Mouse (Mus musculus): Measurements from ENCODE around the gene Olfr699. TPM values are rescaled to one million over a fixed set of nuclear protein-coding genes. Genes with fewer than 3 reads are reported as not detected.
"Not testable (repeated sequence)": the region's sequence is repeated elsewhere in the genome, so short reads cannot be mapped to it uniquely, and the experiment has no call there.

Gene Olfr699
- polyA plus RNA-seq (2016; fragmentation: Nextera tagmentation; extraction: Ambion mirVana), result not detected in 2 replicates

DNA sequence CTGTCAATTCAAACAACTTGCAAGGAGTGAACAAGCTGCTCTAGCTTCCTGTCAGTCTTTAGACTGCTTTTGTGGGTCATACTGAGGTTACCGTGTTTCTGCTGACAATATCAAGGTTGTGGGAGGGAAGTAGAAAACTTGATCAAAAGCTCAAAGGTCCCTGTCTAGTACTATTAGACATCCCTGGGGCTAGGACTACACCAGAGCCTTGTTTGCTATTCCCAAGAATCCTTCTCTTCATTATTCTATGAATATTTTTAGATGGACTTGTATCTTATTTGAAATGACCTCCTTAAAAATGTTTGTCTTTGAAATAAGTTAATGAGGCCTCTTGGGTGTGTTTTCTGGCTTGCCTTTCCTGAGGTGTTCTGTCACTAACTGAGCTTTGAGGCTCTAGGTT, at the start of gene Olfr699:
Olfr699 (minus strand) TSS at position 101 of the 400 bp plus-strand sequence.
- no peak for ATAC-seq (ENCODE audit: insufficient number of reproducible peaks, insufficient read depth, low FRiP score, low TSS enrichment)
- H3K4me3 ChIP-seq, result no peak within 1 kb of the TSS
- H3K4me2 ChIP-seq (replicated peaks), result no peak within 1 kb of the TSS
- H3K27me3 ChIP-seq, result no peaks in the 10 kb centered on the region
- H3K9me3 ChIP-seq, result no peaks in the 10 kb centered on the region
- no peak within 1 kb of the TSS for H3K9ac ChIP-seq
- H3K4me1 ChIP-seq, result no peaks in the 10 kb centered on the region
- 79% methylated on average over 1 of the region's 1 CpGs for WGBS
- H3K36me3 ChIP-seq, result no peaks in the 10 kb centered on the region
- H3K27ac ChIP-seq, result no peak within 1 kb of the TSS

DNA sequence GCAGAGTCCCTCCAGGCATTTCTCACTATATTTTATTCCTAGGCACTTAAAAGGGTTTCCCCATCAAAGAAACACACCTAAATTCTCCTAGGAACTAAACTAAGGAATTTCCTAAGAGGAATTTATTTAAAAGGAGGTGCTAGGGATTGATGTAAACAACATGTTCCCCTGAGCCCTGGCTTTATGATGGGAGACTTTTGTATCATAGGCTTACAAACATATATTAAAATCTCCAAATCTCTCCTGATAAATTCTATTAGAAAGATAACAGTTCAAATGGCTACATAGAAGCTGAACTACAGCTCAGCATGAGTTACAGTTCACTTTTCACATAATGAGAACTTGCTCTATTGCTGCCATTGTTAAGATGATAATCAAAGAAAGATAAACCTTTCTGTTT, 40.8 kb upstream of the Olfr699 start, which contains the start of gene Olfr702:
Olfr702 (minus strand) TSS at position 101 of the 400 bp plus-strand sequence.
- H3K27me3 ChIP-seq, result no peaks in the 10 kb centered on the region
- no peaks in the 10 kb centered on the region for H3K4me1 ChIP-seq
- H3K4me3 ChIP-seq, result no peak within 1 kb of the TSS
- no peak within 1 kb of the TSS for H3K27ac ChIP-seq
- ATAC-seq (ENCODE audit: insufficient number of reproducible peaks, insufficient read depth, low FRiP score, low TSS enrichment), result no peak
- H3K9me3 ChIP-seq, result no peaks in the 10 kb centered on the region
- H3K9ac ChIP-seq, result no peak within 1 kb of the TSS
- H3K36me3 ChIP-seq, result no peaks in the 10 kb centered on the region
- no peak within 1 kb of the TSS for H3K4me2 ChIP-seq (replicated peaks)

DNA sequence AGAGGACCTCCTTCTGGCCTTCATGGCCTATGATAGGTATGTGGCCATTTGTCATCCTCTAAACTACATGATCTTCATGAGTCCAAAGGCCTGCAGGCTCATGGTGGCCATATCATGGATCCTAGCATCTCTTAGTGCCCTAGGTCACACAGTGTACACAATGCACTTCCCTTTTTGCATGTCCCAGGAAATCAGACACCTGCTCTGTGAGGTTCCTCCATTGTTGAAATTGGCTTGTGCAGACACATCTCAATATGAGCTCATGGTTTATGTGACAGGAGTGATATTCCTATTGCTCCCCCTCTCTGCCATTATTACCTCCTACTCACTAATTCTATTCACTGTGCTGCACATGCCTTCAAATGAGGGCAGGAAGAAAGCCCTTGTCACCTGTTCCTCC, 25.4 kb upstream of the Olfr699 start:
- H3K4me1 ChIP-seq, result no peaks in the 10 kb centered on the region
- H3K27me3 ChIP-seq, result no peaks in the 10 kb centered on the region
- no peak overlapping the region for H3K4me2 ChIP-seq (replicated peaks)
- H3K36me3 ChIP-seq, result no peaks in the 10 kb centered on the region
- no peak for ATAC-seq (ENCODE audit: insufficient number of reproducible peaks, insufficient read depth, low FRiP score, low TSS enrichment)
- no peak overlapping the region for H3K4me3 ChIP-seq
- no peaks in the 10 kb centered on the region for H3K9me3 ChIP-seq
- H3K9ac ChIP-seq, result no peak overlapping the region
- H3K27ac ChIP-seq, result no peak overlapping the region

DNA sequence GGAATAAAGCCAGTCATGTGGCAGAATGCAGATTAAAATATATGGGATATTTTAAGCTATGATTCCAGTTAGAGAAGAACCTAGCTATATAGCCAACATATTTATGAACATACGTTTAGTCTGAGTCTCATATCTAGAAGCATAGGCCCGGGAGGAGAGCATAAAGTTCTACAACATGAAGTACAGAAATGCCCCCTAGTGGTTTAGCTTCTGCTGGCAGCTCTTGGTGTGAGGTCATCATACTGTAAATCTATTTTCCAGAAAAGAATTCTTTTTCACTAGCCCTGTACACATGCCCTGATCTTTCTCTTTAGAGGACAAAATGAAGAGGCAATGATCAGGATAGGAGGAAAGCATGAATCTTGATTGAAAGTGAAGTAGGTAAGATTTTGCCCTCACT, 22.8 kb upstream of the Olfr699 start:
- H3K4me3 ChIP-seq, result no peak overlapping the region
- no peaks in the 10 kb centered on the region for H3K4me1 ChIP-seq
- H3K27ac ChIP-seq, result no peak overlapping the region
- H3K9me3 ChIP-seq, result no peaks in the 10 kb centered on the region
- ATAC-seq (ENCODE audit: insufficient number of reproducible peaks, insufficient read depth, low FRiP score, low TSS enrichment), result no peak
- H3K4me2 ChIP-seq (replicated peaks), result no peak overlapping the region
- no peaks in the 10 kb centered on the region for H3K36me3 ChIP-seq
- WGBS, result 68% methylated on average over 2 of the region's 2 CpGs
- no peaks in the 10 kb centered on the region for H3K27me3 ChIP-seq
- no peak overlapping the region for H3K9ac ChIP-seq

DNA sequence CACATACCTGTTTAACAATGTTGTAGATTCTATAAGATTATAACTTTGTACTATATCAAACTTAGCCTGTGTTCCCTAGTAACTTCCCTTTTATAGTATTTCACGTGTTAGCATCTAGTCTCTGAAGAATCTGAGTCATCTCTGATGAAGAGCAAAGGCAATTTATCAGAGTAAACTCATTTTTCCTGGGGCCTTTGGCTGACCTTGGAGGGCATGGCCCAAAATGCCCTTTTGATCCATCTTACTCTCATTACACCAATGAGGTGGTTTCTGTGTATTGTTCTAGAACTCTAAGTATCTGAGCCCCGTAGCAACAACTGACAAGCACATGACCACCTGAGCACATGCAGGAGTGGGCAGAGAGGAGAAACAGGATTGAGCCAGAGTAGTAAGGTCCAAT, 20.8 kb upstream of the Olfr699 start, which contains the start of gene Olfr701:
Olfr701 (plus strand) TSS at position 301 of the 400 bp plus-strand sequence.
- H3K4me2 ChIP-seq (replicated peaks), result no peak within 1 kb of the TSS
- no peak for ATAC-seq (ENCODE audit: insufficient number of reproducible peaks, insufficient read depth, low FRiP score, low TSS enrichment)
- WGBS, result 71% methylated on average over 2 of the region's 2 CpGs

DNA sequence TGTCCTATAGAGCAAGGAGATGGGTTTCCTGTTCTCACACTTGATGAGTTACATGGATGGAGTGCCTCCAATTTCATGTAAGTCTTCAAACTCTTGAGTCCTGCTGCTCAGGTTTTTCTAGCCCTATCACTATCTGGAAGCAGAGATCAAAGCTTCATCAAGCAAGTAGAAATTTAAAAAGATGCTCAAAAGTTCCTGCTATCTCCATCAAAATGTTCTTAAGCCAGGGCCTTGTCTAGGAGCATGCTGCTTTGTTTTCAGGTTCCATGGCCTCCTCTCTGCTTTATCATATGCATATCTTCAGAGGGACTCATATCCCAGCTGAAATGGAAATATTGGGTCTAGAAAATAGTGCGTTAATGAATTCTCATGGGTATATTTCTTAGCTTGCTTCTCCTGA, 15.7 kb upstream of the Olfr699 start, which contains the start of gene Olfr700:
Olfr700 (minus strand) TSS at position 101 of the 400 bp plus-strand sequence.
- no peak within 1 kb of the TSS for H3K27ac ChIP-seq
- H3K9ac ChIP-seq, result no peak within 1 kb of the TSS
- H3K36me3 ChIP-seq, result no peaks in the 10 kb centered on the region
- no peaks in the 10 kb centered on the region for H3K27me3 ChIP-seq
- no peak within 1 kb of the TSS for H3K4me2 ChIP-seq (replicated peaks)
- no peak for ATAC-seq (ENCODE audit: insufficient number of reproducible peaks, insufficient read depth, low FRiP score, low TSS enrichment)
- 79% methylated on average over 1 of the region's 1 CpGs for WGBS
- H3K4me3 ChIP-seq, result no peak within 1 kb of the TSS
- H3K4me1 ChIP-seq, result no peaks in the 10 kb centered on the region
- H3K9me3 ChIP-seq, result no peaks in the 10 kb centered on the region

More for the DNA sequence above, 20.8 kb upstream of the Olfr699 start, which contains the start of gene Olfr701:
- Histone ChIP-seq H3K27ac (no peak within 1 kb of the TSS), H3K27me3 (no peaks in the 10 kb centered on the region), H3K9ac (no peak within 1 kb of the TSS), H3K4me1 (no peaks in the 10 kb centered on the region), H3K4me3 (no peak within 1 kb of the TSS), H3K9me3 (no peaks in the 10 kb centered on the region), H3K36me3 (no peaks in the 10 kb centered on the region)

DNA sequence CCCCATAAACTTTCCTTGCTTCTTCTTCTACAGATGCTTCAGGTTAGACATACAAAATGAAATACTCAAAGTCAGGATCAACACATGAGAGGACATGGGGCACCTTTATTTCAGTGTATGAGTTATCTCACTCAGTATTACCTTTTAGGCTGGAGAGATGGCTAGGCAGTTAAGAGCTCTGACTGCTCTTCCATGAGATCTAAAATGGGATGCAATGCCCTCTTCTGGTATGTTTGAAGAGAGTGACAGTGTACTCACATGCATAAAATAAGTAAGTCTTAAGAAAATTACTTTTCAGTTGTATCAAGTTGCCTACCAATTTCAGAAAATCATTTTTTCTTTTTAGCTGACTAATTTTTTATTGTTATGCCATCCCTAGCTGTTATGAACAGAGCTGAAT, 4.7 kb downstream of the Olfr699 start:
- no peaks in the 10 kb centered on the region for H3K27me3 ChIP-seq
- no peaks in the 10 kb centered on the region for H3K9me3 ChIP-seq
- no peak overlapping the region for H3K27ac ChIP-seq
- no peaks in the 10 kb centered on the region for H3K36me3 ChIP-seq
- no peak for ATAC-seq (ENCODE audit: insufficient number of reproducible peaks, insufficient read depth, low FRiP score, low TSS enrichment)
- H3K4me3 ChIP-seq, result no peak overlapping the region
- no peaks in the 10 kb centered on the region for H3K4me1 ChIP-seq
- H3K4me2 ChIP-seq (replicated peaks), result no peak overlapping the region
- no peak overlapping the region for H3K9ac ChIP-seq

DNA sequence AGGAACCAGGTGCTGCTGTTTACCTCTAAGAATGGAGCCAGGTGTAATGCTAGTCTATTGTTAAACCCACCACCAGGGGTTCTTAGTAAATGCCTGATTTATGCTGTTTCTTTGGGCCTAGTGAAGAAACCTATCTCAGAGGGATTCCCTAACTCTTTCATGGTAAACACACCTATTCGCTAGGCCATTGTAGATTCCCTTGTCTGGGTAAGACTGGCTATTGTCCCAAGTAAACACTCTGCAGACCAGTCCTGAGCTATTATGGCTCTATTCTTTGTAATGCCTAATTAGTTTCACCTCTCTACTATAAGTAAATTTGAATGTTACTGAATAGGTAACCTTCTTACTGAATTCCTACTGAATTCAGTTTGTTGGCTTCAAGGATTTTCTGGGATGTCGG, 32.0 kb downstream of the Olfr699 start:
- not testable (repeated sequence) for ATAC-seq (ENCODE audit: insufficient number of reproducible peaks, insufficient read depth, low FRiP score, low TSS enrichment); H3K4me1 ChIP-seq; H3K27me3 ChIP-seq; H3K9ac ChIP-seq; H3K36me3 ChIP-seq; H3K27ac ChIP-seq; H3K4me2 ChIP-seq (replicated peaks); H3K9me3 ChIP-seq; H3K4me3 ChIP-seq
- WGBS, result 91% methylated on average over 2 of the region's 2 CpGs

DNA sequence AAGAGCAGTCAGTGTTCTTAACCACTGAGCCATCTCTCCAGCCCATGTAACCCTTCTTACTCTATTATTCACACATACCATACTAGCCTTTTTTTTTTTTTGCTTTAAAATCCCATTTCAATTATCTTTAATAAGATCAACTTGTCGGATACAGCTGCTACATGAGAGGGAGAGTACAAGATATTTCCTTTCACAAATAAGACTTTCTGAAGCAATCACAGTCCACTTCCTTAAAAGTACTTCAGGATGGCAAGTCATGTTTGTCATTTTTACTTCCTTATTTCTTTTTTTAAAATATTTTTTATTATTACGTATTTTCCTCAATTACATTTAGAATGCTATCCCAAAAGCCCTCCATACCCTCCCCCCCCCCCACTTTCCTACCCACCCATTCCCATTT, 34.2 kb downstream of the Olfr699 start:
- H3K4me3 ChIP-seq, result no peak overlapping the region
- H3K9me3 ChIP-seq, result no peaks in the 10 kb centered on the region
- no peak for ATAC-seq (ENCODE audit: insufficient number of reproducible peaks, insufficient read depth, low FRiP score, low TSS enrichment)
- 83% methylated on average over 2 of the region's 2 CpGs for WGBS
- no peak overlapping the region for H3K27ac ChIP-seq
- no peaks in the 10 kb centered on the region for H3K27me3 ChIP-seq
- H3K9ac ChIP-seq, result no peak overlapping the region
- H3K4me2 ChIP-seq (replicated peaks), result no peak overlapping the region
- no peaks in the 10 kb centered on the region for H3K4me1 ChIP-seq
- H3K36me3 ChIP-seq, result no peaks in the 10 kb centered on the region

DNA sequence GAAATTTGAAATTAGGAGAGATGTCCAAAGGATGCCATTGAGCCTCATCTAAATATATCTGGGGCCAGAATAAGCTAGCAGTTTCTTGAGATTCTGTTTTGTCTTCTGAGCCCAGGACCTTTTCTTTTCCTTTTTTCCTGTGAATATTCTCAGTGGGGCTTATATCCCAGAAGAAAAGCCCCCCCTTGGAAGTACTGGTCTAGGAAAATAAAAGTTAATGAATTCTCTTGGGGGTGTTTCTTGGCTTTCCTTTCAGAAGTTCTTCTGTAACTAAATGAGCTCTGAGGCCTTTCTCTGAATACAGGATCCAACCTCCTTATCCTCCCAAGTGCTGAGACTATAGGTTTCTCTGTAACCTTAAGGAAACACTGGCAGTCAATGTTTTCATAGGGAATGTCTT, 37.7 kb downstream of the Olfr699 start, which contains the start of gene Olfr698:
Olfr698 (minus strand) TSS at position 101 of the 400 bp plus-strand sequence.
- Histone ChIP-seq H3K36me3 (no peaks in the 10 kb centered on the region), H3K9me3 (no peaks in the 10 kb centered on the region; the same call in 1 of the 2 replicates), H3K9ac (no peak within 1 kb of the TSS), H3K4me1 (no peaks in the 10 kb centered on the region), H3K27me3 (no peaks in the 10 kb centered on the region), H3K4me3 (no peak within 1 kb of the TSS), H3K27ac (no peak within 1 kb of the TSS), H3K4me2 (replicated peaks) (no peak within 1 kb of the TSS)
- ATAC-seq (ENCODE audit: insufficient number of reproducible peaks, insufficient read depth, low FRiP score, low TSS enrichment), result no peak

DNA sequence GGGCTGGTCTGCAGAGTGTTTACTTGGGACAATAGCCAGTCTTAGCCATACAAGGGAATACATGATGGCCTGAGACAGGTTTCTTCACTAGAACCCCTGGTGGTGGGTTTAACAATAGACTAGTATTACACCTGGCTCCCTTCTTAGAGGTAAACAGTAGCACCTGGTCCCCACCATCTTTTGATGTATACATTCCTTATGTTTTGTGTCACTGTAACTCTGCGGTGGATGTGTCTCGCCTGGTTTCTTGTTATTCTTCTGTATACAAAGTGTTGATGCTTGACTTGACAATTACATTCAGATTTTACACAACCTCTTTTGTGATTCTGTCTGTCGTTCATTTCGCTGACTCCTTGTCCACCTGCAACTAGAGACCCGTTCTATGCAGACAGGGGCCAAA, 47.2 kb downstream of the Olfr699 start:
- Histone ChIP-seq H3K4me3 (no peak overlapping the region), H3K9me3 (no peaks in the 10 kb centered on the region), H3K4me2 (replicated peaks) (no peak overlapping the region), H3K27me3 (no peaks in the 10 kb centered on the region), H3K27ac (no peak overlapping the region), H3K4me1 (no peaks in the 10 kb centered on the region), H3K36me3 (no peaks in the 10 kb centered on the region), H3K9ac (no peak overlapping the region)
- WGBS, result 84% methylated on average over 5 of the region's 5 CpGs
- ATAC-seq (ENCODE audit: insufficient number of reproducible peaks, insufficient read depth, low FRiP score, low TSS enrichment), result no peak

DNA sequence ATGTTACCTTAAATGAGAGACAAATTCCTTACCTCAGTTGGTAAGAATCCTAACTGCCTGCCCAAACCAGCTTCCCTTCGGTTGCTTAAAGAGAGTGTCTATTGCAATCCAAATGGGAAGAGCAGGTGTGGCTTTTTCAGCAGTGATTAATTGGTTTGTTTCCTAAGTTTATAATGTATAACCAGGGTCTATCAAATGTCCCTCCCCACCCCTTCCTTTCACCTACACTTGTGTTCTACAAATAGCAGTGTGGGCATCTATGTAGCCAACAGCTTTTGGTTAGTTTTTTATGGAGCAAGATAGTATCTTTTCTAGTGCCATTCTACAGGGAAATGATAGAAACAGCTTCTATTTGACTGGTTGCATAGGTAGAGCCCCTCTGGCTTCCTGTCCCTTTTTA, 50.7 kb downstream of the Olfr699 start, which contains the start of gene Olfr697:
Olfr697 (minus strand) TSS at position 101 of the 400 bp plus-strand sequence.
- Histone ChIP-seq H3K4me1 (no peaks in the 10 kb centered on the region), H3K27ac (no peak within 1 kb of the TSS), H3K9me3 (no peaks in the 10 kb centered on the region), H3K36me3 (no peaks in the 10 kb centered on the region), H3K27me3 (no peaks in the 10 kb centered on the region), H3K4me3 (no peak within 1 kb of the TSS), H3K9ac (no peak within 1 kb of the TSS), H3K4me2 (replicated peaks) (no peak within 1 kb of the TSS)
- no peak for ATAC-seq (ENCODE audit: insufficient number of reproducible peaks, insufficient read depth, low FRiP score, low TSS enrichment)
- 77% methylated on average over 1 of the region's 1 CpGs for WGBS

Data from embryonic facial prominence, embryonic 12.5 days (tissue).